Mouse (Mus musculus): ENCODE measurements around the gene Slc17a5. TPM values are rescaled to one million over a fixed set of nuclear protein-coding genes. Genes with fewer than 3 reads are reported as not detected.

Gene Slc17a5
- total RNA-seq (2021) = 1 to 10 TPM; 6.9 to 7.2 TPM

- peak; percentile 95 for DNase-seq
Measured at GRCm38 (mm10) chr9:78587914-78588313, at the start of gene Slc17a5. TSS of gene Slc17a5 (minus strand) at chr9:78588041.

GRCm38 (mm10) chr9:78633976-78634375 lies 46.1 kb upstream of the Slc17a5 start:
- no peak for DNase-seq

DNA sequence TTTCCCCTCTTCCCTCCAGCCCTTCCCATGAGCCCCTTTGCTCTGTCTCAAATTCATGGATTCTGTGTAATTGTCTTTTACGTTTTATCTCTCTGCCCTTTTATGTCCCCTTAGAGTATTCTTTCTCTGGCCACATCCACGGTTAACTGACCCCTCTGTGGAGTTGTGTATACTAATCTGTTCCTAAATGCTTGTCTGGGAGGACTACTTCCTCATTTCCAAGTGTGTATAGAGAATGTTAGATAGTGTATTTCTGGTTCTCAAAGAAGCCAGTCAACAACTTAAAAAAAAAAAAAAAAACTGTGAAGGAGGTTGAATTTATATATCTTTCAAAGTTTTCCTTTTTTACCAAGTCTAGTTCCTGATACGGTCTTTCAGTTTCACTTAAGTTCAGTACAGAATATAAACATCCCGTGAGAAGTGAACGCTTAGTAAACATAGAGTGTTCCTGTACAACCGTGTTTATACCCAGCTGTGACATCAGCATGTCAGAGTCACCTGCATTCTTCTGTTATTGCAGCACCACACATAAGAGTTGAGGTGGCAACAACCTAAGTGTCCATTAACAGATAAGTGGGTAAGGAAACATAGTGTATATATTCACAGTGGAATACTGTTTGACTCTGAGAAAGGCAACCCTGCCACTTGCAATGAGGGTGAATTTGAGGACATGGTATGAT lies 44.1 kb upstream of the Slc17a5 start:
- no peak for DNase-seq

GRCm38 (mm10) chr9:78629991-78630390 lies 42.1 kb upstream of the Slc17a5 start:
- DNase-seq = peak; percentile 28

DNA sequence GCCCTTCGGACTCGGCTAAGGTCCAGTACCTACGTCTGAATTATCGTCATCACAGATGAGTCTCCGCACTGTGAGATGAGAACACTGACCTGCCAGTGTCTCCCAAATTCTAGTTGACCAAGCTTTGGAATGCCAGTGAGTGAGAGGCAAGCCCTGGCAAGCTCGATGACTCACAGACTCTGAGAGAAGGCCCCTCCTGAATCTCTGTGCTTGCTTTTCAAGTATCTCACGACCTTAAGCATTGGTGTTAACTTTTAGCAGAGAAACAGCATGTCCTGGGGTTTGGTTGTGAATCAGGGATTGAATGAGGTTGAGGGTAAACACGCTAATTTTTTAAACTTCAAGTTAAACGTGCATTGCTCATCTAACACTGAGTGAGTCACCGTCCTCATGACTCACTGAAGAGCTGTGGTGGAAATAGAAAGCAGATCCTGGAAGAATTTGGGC lies 35.5 kb upstream of the Slc17a5 start:
- no peak for DNase-seq

DNA sequence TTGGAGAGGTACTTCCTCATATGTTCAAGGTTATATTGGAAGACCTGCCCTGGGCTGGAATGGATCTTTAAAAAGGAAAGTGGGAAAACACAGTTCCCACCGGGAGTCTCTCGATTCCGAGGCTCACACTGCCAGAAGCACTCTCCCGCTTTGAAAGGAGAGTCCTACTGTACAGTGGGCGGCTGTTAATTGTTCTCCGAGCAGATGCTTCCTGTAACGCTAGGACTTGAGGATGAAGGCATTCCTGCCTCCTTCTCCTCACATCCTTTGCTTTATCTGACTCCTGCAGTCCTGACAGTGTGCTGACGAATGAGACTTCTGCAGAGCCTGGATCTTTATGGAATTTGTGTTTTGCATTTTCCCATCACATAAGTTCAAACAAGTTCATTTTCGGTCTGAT lies 31.4 kb upstream of the Slc17a5 start:
- no peak for DNase-seq

GRCm38 (mm10) chr9:78615401-78616021 lies 27.7 kb upstream of the Slc17a5 start, which contains the start of gene Cd109:
TSS of gene Cd109 (plus strand) at chr9:78615546.
- peak; percentile 50 for DNase-seq

DNA sequence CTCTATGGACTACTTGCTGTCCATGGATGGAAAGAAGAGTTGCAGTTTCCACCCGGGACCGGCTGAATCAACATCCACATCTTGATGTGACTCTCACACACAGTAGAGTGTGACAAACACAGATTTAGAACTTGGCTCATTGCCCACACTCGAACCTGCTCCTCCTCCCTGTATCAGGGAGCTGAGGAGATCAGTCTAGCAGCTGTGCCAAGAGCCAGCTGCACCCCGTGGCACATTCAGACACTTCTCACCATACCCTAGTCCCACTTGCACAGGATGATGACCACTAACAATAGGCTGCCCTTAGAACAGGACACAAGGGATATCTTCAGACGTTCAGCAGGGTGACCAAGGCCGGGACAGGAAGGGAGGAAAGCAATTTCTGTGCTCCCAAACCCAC lies 26.4 kb upstream of the Slc17a5 start:
- peak; percentile 20 for DNase-seq

DNA sequence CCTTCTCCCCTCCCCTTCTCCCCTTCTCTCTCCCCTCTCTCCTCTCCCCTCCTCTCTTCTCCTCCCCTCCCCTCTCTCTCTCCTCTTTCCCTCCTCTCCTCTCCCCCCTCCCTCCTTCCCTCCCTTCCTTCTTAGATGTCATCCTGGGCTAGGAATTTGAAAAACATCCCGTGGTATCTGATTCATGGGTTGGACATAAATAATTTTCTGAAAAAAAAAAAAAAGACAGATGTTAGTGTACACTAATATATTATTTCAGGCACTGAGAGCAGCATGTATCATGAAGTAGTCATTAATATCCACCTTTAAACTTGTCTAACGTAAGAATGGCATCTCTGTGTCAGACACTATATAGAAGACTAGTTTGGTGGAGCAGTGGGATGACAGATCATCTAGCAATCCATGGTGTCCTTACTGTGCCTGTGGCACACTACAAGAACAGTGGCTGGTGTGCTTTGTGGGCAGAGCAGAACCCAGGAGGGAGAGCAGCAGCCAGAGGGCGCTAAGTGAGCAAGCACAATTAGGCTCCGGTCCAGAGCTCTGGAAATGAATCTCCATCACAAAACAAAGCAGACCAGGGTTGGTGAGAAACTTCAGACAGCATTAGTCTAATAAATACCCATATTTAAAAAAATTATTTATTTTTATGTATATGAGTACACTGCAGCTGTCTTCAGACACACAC lies 13.3 kb upstream of the Slc17a5 start:
- DNase-seq = peak; percentile 52

DNA sequence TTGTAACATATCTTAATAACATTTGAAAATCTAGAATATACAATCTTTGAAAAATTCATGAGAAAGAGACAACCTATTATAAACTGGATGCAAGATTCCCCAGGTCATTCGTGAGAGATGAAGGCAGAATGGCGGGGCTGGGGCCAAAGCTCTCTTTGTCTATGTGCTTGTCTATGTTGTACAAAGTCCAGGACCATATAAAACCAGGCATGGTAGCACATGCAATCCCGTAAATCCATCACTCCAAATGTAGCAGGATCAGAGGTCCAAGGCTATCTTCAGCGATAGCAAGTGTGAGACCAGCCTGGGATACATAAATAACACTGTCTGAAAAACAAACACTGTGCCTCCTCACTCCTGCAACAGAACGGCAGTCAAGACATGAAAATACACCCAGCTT lies 12.1 kb upstream of the Slc17a5 start:
- DNase-seq = no peak

GRCm38 (mm10) chr9:78596834-78597233 lies 9.0 kb upstream of the Slc17a5 start:
- DNase-seq = peak; percentile 40

DNA sequence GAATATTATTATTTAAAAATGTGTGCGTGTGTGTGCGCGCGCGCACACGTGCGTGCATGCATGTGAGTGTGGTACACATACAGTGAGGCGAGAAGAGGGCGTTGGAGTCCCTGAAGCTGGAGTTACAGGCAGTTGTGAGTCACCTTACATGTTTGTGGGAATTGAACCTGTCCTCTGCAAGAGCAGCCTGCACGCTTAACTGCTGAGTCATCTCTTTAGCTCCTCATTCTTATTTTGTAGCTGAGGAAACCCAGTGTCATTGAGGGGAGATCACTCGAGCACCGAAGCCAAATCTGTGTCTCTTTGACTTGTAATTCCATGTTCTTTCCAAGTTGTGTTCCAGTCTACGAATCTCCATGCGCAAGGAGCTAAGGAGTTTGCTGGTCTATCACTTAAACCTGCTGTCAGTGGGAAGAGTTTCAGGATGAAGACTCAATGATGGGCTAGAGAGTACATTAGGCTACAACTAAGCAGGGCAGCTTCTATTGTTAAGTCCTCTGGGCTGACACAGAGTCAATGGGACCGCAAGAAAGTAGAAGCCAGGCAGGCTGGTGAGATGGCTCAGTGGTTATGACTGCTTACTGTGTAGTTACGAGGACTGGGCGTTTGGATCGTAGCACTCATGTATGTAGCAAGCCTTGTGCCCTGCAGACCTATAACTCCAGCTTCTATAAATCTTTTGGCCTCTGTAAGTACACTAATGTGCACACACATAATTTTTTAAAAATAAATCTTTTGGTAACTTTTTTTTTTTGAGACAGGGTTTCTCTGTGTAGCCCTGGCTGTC lies 8.1 kb upstream of the Slc17a5 start:
- no peak for DNase-seq

DNA sequence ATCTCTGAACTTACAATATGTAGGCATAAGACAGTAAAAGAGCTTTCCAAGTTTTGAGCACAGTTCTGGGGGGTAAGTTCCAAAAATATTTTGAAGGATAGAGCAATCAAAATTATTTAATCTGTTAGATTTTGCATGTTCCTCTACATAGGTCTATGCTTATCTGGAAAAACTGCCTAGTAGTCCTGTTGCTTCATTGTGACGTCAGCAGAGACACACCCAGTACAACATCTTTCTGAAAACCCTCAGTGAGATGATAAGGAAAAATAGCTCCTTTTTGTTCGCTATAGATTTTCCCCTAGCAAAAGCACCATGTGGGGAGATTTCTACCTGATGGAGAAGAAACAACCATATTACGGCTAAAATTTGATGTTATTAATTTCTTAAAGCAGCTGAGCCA lies 7.4 kb upstream of the Slc17a5 start:
- no peak for DNase-seq

DNA sequence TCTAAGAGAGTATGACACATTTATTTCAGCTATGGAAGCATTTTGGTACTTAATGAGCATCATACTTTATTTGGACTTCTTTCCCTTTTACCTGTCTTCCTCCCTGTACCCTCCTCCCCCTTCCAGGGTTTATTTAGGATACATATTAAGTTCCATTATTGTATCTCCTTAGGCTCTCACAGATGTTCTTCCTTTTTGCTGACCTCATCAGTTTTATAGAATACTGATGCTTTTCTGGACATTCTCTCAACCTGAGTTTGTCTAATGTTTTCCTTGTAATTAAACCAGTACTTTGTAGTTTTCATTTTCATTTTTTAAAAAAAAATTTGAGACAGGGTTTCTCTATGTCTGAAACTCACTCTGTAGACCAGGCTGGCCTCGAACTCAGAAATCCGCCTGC lies 2.6 kb upstream of the Slc17a5 start:
- no peak for DNase-seq

GRCm38 (mm10) chr9:78588411-78589033 lies 681 bp upstream of the Slc17a5 start:
- peak; percentile 18 for DNase-seq

DNA sequence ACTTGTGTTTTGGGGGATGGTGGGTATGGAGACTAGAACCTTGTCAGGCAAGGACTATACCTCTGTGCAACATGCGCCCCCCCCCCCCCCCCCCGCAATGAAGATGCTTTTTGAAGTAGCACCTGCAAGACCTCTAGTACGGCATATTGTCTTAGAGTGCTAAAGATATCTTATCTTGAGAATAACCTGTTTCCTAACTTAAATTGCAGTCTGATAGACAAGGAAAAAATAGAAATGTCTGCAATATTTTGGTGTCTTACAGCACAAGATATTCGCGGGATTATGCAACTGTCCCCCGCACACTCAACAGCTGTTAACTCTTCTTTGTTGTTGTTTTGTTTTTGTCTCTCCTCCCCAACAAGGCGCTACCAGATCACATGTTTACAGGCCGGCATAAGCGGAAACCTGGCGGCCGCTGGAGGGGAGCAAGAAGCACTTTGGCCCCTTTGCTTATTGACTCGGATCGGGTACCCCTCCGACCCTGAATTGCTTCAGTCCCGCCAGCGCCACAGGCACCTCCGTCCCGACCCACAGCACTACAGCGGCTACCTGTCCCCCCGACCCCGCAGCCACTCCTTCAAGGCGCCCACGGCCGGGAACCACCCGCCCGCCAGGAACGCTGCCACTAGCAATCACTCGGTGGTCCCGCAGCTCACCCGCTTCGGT lies 490 bp downstream of the Slc17a5 start:
- peak; percentile 41 for DNase-seq

- DNase-seq = no peak
Measured at GRCm38 (mm10) chr9:78579644-78580396, 8.0 kb downstream of the Slc17a5 start.

GRCm38 (mm10) chr9:78578824-78579223 lies 9.0 kb downstream of the Slc17a5 start:
- DNase-seq = no peak

GRCm38 (mm10) chr9:78576466-78576865 lies 11.4 kb downstream of the Slc17a5 start:
- DNase-seq = no peak

DNA sequence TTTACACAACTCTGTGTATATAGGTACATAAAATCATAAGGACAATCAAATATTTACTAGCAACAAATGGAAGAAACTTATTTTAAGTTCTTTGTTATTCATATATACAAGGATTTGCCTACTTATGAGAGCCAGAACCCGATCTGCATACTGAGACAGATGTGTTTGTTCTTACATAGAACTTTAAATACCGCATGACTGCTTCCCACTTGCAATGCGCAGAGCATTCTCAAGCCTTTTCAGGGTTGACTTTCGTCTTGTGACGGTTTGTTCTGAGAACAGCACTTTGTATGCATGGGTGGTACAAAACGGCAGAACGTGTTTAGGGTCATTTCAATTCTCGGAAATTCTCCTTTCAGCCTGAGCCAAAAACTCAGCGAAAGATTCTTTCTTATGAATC lies 17.9 kb downstream of the Slc17a5 start:
- no peak for DNase-seq

- DNase-seq = no peak
Measured at GRCm38 (mm10) chr9:78559479-78559878, 28.4 kb downstream of the Slc17a5 start.

Data from heart, postnatal 4 days (tissue).